Mouse (Mus musculus) kidney, adult 10 weeks (tissue): ENCODE measurements around the gene Il18rap. TPM values are rescaled to one million over a fixed set of nuclear protein-coding genes. Genes with fewer than 3 reads are reported as not detected.

Experiments
- polyA plus RNA-seq: library from polyadenylated mRNA; stranded (reverse); fragments of 350-450 nt; fragmentation: Illumina TruSeq; extraction: RNeasy Lipid Tissue Mini Kit (QIAGEN cat#74804); gene quantifications from one replicate; pipeline ENCODE4 v1.2.3, GENCODE M21; 2014; ENCODE audit warnings: low read depth, low replicate concordance

The Il18rap gene
- 0.44 TPM for polyA plus RNA-seq

GRCm38 (mm10) chr1:40514851-40515585 is at the start of gene Il18rap:
Gene Il18rap, plus strand, starts transcription at chr1:40515362.

GRCm38 (mm10) chr1:40465477-40466430 is 49.4 kb upstream of the Il18rap start, which contains the start of gene Il18r1:
Gene Il18r1, plus strand, starts transcription at chr1:40465552.

GRCm38 (mm10) chr1:40579784-40580183 is 64.6 kb downstream of the Il18rap start, which contains the start of gene Slc9a4:
Gene Slc9a4, plus strand, starts transcription at chr1:40580081.

Other genes starting within 250 kb of the Il18rap start
- gene Il1rl2, start 190.8 kb upstream of the Il18rap start, polyA plus RNA-seq, result 1.4 TPM
- gene Il1rl1, start 85.8 kb upstream of the Il18rap start, polyA plus RNA-seq, result 1.0 TPM
- gene Il18r1, start 49.8 kb upstream of the Il18rap start, polyA plus RNA-seq, result 1.7 TPM
- 3.7 TPM for gene Slc9a4, start 64.7 kb downstream of the Il18rap start, polyA plus RNA-seq
- gene Slc9a2, start 165.2 kb downstream of the Il18rap start, polyA plus RNA-seq, result 26.5 TPM